In the genomic region with DNA sequence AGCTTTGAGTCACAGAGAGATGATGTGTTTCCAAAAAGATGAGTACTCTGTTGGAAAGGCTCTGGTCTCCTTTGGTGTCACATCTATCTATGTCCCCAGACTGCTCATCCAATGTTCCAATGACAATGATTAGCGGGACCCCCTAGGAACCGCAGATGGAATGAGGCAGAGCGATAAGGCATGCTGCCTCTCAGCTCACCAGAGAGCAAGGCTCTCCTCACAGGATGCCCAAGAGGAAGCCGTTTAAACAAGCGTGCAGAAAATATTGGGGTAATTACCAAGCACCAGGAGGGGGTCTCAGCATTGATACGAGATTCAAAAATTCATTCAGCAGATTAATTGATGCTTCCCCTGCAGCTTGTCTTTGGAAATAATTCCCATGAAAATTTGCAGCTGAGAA, we compare ENCODE assay signal across 25 mouse cellular contexts.
DNase-seq lines count a peak whose midpoint lies in the region; ATAC-seq and TF ChIP-seq lines count a peak whose summit lies in the region.
"Had no signal": no experiment of that assay in that cellular context is flagged by ENCODE, and none has a peak within 500 bp of the region (broad histone marks: within the 10 kb centered on the region; RNA-seq: fewer than 3 reads in every experiment).

No protein-coding gene starts in this region.

- 62% methylated on average over 6 of the region's 6 CpGs for WGBS in hindbrain, embryonic 11.5 days
- 73% methylated on average over 6 of the region's 6 CpGs for WGBS in hindbrain, embryonic 10.5 days
- WGBS in hindbrain, embryonic 14.5 days: 29% methylated on average over 6 of the region's 6 CpGs
- WGBS in midbrain, embryonic 16.5 days: 36% methylated on average over 6 of the region's 6 CpGs

- H3K9me3 ChIP-seq in hindbrain, embryonic 11.5 days (ENCODE audit: control insufficient read depth, low read length): no peaks in the 10 kb centered on the region
- H3K9me3 ChIP-seq in hindbrain, embryonic 10.5 days: no peaks in the 10 kb centered on the region
- H3K9me3 ChIP-seq in hindbrain, embryonic 14.5 days (ENCODE audit: control insufficient read depth, low read length): no peaks in the 10 kb centered on the region
- no peaks in the 10 kb centered on the region for H3K9me3 ChIP-seq in midbrain, embryonic 16.5 days (replicated peaks; ENCODE audit: control insufficient read depth, low read length, poor library complexity, severe bottlenecking)
- H3K9me3 ChIP-seq: embryonic facial prominence, embryonic 15.5 days; G1E; heart, embryonic 15.5 days; intestine, embryonic 15.5 days; limb, embryonic 13.5 days; liver, embryonic 13.5 days had no signal

- H3K4me2 ChIP-seq in hindbrain, embryonic 11.5 days (replicated peaks; ENCODE audit: low read depth, low read length): no peak overlapping the region
- H3K4me2 ChIP-seq in hindbrain, embryonic 14.5 days (replicated peaks): no peak overlapping the region
- H3K4me2 ChIP-seq in midbrain, embryonic 16.5 days (ENCODE audit: low read length): no peak overlapping the region
- H3K4me2 ChIP-seq: embryonic facial prominence, embryonic 15.5 days; heart, embryonic 15.5 days; intestine, embryonic 15.5 days; limb, embryonic 13.5 days; liver, embryonic 13.5 days had no signal

- no peaks in the 10 kb centered on the region for H3K27me3 ChIP-seq in hindbrain, embryonic 11.5 days (ENCODE audit: control insufficient read depth, insufficient read depth, low read length)
- no peaks in the 10 kb centered on the region for H3K27me3 ChIP-seq in hindbrain, embryonic 10.5 days (ENCODE audit: insufficient read depth, poor library complexity, severe bottlenecking)
- no peaks in the 10 kb centered on the region for H3K27me3 ChIP-seq in hindbrain, embryonic 14.5 days (ENCODE audit: control insufficient read depth, insufficient read depth, low read length)
- no peaks in the 10 kb centered on the region for H3K27me3 ChIP-seq in midbrain, embryonic 16.5 days (ENCODE audit: control insufficient read depth, insufficient read depth, low read depth, low read length)
- H3K27me3 ChIP-seq: CH12.LX; embryonic facial prominence, embryonic 15.5 days; heart, embryonic 15.5 days; intestine, embryonic 15.5 days; limb, embryonic 13.5 days; liver, embryonic 13.5 days; Patski had no signal

- no peak for DNase-seq in hindbrain, embryonic 11.5 days (ENCODE audit: low spot score)
- no peak for DNase-seq in hindbrain, embryonic 10.5 days (ENCODE audit: low spot score)
- peak; percentile 74 for DNase-seq in brain, embryonic 14.5 days (ENCODE audit: low read depth)
- no peak for DNase-seq in hindbrain, embryonic 14.5 days (ENCODE audit: low spot score)
- DNase-seq in lung, postnatal 10 days: no peak
- DNase-seq in kidney, adult 11 months: no peak
- DNase-seq: B cell, adult 2 months; cerebellum, adult 2 months; cerebellum, postnatal 36 days; heart, postnatal 4 days; kidney, postnatal 36 days; layer of hippocampus, postnatal 36 days; liver, embryonic 13.5 days; lung, adult 2 months; right cerebral cortex, adult 18-20 months; thymus, adult 18-20 months; thymus, postnatal 36 days had no signal

- ATAC-seq in hindbrain, embryonic 11.5 days (ENCODE audit: low FRiP score): peak; percentile 60; the same call in 1 of the 2 replicates
- ATAC-seq in hindbrain, embryonic 14.5 days (ENCODE audit: low FRiP score): peak; percentile 69; the same call in 1 of the 2 replicates
- ATAC-seq in midbrain, embryonic 16.5 days: peak; percentile 89
- ATAC-seq: intestine, embryonic 15.5 days; Patski had no signal

- H3K27ac ChIP-seq in hindbrain, embryonic 11.5 days (ENCODE audit: low read depth, low read length): no peak overlapping the region
- H3K27ac ChIP-seq in hindbrain, embryonic 10.5 days: no peak overlapping the region
- no peak overlapping the region for H3K27ac ChIP-seq in hindbrain, embryonic 14.5 days
- no peak overlapping the region for H3K27ac ChIP-seq in midbrain, embryonic 16.5 days (ENCODE audit: low read length)
- H3K27ac ChIP-seq: embryonic facial prominence, embryonic 15.5 days; heart, embryonic 15.5 days; intestine, embryonic 15.5 days; limb, embryonic 13.5 days; liver, embryonic 13.5 days had no signal

- TF ChIP-seq POLR2A in brain, embryonic 14.5 days (IDR thresholded peaks at IDR 0.05; ENCODE audit: borderline replicate concordance, extremely low read depth, insufficient read depth, insufficient read length, poor library complexity, severe bottlenecking): no peak

- no peak overlapping the region for H3K4me3 ChIP-seq in hindbrain, embryonic 11.5 days (ENCODE audit: low read depth, low read length)
- no peak overlapping the region for H3K4me3 ChIP-seq in hindbrain, embryonic 10.5 days
- H3K4me3 ChIP-seq in hindbrain, embryonic 14.5 days (replicated peaks; ENCODE audit: low read length): no peak overlapping the region
- no peak overlapping the region for H3K4me3 ChIP-seq in midbrain, embryonic 16.5 days (ENCODE audit: low read depth, low read length)
- H3K4me3 ChIP-seq: embryonic facial prominence, embryonic 15.5 days; heart, embryonic 15.5 days; intestine, embryonic 15.5 days; limb, embryonic 13.5 days; liver, embryonic 13.5 days had no signal

- no peaks in the 10 kb centered on the region for H3K36me3 ChIP-seq in hindbrain, embryonic 11.5 days (ENCODE audit: control insufficient read depth, insufficient read depth, low read length)
- H3K36me3 ChIP-seq in hindbrain, embryonic 10.5 days: no peaks in the 10 kb centered on the region
- H3K36me3 ChIP-seq in hindbrain, embryonic 14.5 days (replicated peaks; ENCODE audit: control insufficient read depth, insufficient read depth): no peaks in the 10 kb centered on the region
- H3K36me3 ChIP-seq in midbrain, embryonic 16.5 days (ENCODE audit: control insufficient read depth, insufficient read depth, low read length): no peaks in the 10 kb centered on the region
- H3K36me3 ChIP-seq: embryonic facial prominence, embryonic 15.5 days; G1E; heart, embryonic 15.5 days; intestine, embryonic 15.5 days; limb, embryonic 13.5 days; liver, embryonic 13.5 days had no signal

- no peak for TF ChIP-seq CTCF in brain, embryonic 14.5 days (IDR thresholded peaks at IDR 0.05; ENCODE audit: borderline replicate concordance, extremely low read depth, insufficient read depth, insufficient read length)

- H3K4me1 ChIP-seq in hindbrain, embryonic 11.5 days (replicated peaks; ENCODE audit: control insufficient read depth, insufficient read depth, low read length): no peaks in the 10 kb centered on the region
- 0 out of 2 replicates have a peak, but pooled peaks cover 2% of the 10 kb centered on the region for H3K4me1 ChIP-seq in hindbrain, embryonic 10.5 days (replicated peaks)
- H3K4me1 ChIP-seq in hindbrain, embryonic 14.5 days (replicated peaks; ENCODE audit: control insufficient read depth, insufficient read depth, low read length): 0 out of 2 replicates have a peak, but pooled peaks cover 6% of the 10 kb centered on the region
- peaks cover 4% of the 10 kb centered on the region; the same call in 1 of the 2 replicates for H3K4me1 ChIP-seq in midbrain, embryonic 16.5 days (ENCODE audit: control insufficient read depth, insufficient read depth, low read length)
- H3K4me1 ChIP-seq: embryonic facial prominence, embryonic 15.5 days; heart, embryonic 15.5 days; intestine, embryonic 15.5 days; limb, embryonic 13.5 days; liver, embryonic 13.5 days had no signal

- H3K9ac ChIP-seq in hindbrain, embryonic 11.5 days (ENCODE audit: low read depth, low read length): no peak overlapping the region
- no peak overlapping the region for H3K9ac ChIP-seq in hindbrain, embryonic 14.5 days
- no peak overlapping the region for H3K9ac ChIP-seq in midbrain, embryonic 16.5 days (ENCODE audit: low read depth, low read length)
- H3K9ac ChIP-seq: embryonic facial prominence, embryonic 15.5 days; heart, embryonic 15.5 days; intestine, embryonic 15.5 days; limb, embryonic 13.5 days; liver, embryonic 13.5 days had no signal
